Mouse (Mus musculus) hematopoietic multipotent progenitor cell, adult 10-12 weeks (in vitro differentiated cells): ENCODE results near the gene Baz1b. TPM values are rescaled to one million over a fixed set of nuclear protein-coding genes. Genes with fewer than 3 reads are reported as not detected.

ENCODE experiments used
- polyA plus RNA-seq: library from polyadenylated mRNA; stranded (reverse); fragments of >175 nt; gene quantifications from 2 replicates; pipeline ENCODE4 v1.2.3, GENCODE M21; 2012; ENCODE audit warnings: low replicate concordance

Baz1b gene
- polyA plus RNA-seq: 29.3 and 48.8 TPM in 2 replicates

DNA sequence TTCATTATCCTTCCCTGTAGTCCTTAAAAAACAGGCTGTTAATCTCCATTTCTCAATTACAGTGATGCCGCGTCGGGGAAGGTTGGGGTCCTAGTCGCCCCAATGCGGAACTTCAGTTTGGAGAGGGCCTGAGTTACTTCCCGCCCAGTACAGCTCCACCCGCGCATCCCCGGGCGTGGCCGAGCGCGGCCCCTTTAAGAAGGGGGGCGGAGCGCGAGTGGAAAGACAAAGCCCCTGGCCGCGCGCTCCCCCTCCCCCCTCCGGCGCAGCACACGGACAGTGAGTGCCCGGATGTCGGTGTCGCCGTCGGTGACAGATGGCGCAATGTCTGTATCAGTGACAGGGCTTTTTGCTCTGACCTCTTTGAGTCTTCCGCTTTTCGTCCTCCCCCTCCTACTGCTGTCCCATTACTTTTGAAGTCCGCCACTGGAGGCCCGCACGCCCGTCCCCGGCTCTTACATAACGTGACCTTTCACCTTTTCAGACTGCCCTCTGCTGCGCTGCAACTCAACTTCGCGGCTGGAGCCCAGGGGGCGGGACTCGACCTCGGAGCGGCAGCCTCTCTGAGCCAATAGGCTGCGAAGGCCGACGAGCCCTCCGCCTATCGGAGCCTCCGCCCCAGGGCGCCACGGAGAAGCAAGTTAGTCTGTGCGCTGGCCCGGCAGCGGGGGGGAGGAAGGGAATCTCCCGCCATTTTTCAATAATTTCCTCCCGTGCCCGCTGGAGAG lies at the start of gene Baz1b:
Gene Baz1b (plus strand): TSS at position 644 of the 728 bp plus-strand sequence.

DNA sequence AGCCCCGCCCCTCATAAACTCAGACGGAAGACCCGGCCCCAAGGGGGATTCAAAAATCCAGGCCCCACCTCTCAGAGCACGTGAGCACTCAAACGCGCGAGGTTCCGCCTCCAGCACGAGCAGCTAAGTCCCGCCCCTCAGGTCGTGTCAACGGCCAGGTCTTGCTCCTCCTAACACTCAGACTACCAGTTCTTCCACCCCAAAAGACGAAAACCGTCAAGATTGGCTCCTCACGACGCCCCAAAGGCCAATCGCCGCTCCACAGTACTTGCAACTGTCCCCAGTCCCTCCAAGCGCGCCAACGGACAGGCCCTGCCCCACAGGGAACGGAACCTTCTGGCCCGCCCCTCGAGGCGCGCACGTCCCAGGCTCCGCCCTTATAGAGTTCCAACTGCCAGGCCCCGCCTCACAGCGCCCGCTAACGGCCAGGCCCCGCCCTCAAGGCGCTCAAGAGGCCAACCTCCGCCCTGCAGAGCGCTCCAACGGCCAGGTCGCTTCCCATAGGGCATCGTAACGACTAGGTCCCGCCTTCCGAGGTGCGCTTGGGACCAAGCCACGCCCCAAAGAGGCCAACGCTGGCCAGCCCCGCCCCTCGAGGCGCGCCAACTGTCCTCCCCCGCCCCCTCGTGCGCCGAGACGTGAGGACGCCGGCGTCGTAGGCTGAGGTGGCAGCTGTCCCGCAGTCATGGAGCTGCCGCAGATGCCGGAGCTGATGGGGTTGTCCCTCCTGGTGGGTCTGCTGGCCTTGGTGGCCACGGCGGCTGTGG lies 37.8 kb upstream of the Baz1b start, which contains the start of gene Tbl2:
Gene Tbl2 (plus strand): TSS at position 605 of the 767 bp plus-strand sequence.

DNA sequence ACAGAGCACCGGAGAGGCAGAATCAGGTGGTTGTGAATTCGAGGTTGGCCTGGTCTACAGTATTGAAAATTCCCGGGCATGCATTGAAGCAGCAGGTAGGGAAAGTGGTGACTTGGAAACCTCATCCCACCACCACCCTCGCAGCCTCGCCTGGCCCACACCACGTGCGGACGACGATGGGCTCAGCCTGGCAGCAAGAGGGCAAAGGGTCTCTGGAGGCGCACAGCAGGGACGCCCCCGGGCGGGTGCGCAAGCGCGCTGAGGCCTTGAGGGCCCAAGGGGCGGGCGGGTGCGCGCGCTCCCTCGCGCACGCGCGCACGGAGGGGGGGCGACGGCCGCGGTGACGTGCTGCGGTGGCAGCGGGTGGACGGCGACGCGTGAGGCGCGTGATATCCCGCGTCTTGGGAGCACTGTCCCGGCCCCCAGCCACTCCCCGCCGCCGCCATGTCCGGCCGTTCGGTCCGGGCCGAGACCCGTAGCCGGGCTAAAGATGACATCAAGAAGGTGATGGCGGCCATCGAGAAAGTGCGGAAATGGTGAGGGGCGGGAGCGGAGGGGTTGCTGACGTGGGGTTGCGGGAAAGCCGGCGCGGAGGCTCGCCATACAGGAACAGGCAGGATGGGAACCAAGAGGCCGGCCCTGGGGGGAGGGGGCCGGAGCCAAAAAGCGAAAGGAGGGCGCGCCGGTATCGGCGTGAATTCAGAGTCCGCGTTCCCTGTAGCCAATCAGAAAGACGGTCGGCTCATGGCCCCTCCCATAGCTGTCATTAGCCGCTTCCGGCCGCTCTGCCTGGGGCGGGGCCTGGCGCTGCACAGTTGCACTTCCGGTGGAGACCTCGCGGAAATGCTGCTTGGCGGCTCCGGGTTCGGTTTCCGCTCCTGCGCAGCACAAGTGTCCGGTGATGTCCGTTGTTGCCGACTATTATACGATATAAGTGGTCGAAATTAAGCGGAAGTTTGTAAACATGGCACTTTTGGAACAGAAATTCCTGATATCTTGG lies 18.7 kb upstream of the Baz1b start, which contains the start of gene Bcl7b:
Gene Bcl7b (plus strand): TSS at position 221 of the 1,000 bp plus-strand sequence.

DNA sequence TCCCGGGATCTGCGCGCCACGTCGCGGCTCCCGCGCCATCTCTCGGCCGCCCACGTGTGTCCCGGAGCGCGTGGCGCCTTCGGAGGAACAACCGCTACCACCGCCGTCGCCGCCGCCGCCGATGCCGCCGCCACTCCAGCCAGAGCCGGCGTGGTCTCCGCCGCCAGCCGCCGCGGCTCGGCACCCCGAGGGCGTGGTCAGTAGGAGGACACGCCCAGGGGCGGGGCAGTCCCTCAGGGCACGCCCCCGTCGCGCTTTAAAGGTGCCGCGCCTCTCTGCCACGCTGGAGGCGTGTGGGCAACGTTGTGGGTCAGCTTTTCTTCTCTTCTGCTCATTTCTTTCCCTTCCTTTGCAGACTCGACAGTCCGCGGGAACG lies 64.0 kb downstream of the Baz1b start, which contains the start of gene Fzd9:
Gene Fzd9 (minus strand): TSS at position 152 of the 376 bp plus-strand sequence.

Other genes with a start within 250 kb of the Baz1b start
- gene Cldn4, start 240.3 kb upstream of the Baz1b start, polyA plus RNA-seq: 0.14 and 0.28 TPM in 2 replicates
- 0.28 TPM in 1 of 2 replicates, not detected in the other for gene Cldn3, start 201.1 kb upstream of the Baz1b start, polyA plus RNA-seq
- gene Abhd11, start 178.1 kb upstream of the Baz1b start, polyA plus RNA-seq: 30.3 and 38.4 TPM in 2 replicates
- 11.2 and 13.3 TPM in 2 replicates for gene Stx1a, start 163.8 kb upstream of the Baz1b start, polyA plus RNA-seq
- gene Dnajc30, start 123.1 kb upstream of the Baz1b start, polyA plus RNA-seq: 47.4 and 79.2 TPM in 2 replicates
- 79.7 and 101 TPM in 2 replicates for gene Bud23, start 122.3 kb upstream of the Baz1b start, polyA plus RNA-seq
- gene Vps37d, start 109.0 kb upstream of the Baz1b start, polyA plus RNA-seq: 0.68 and 2.2 TPM in 2 replicates
- gene Mlxipl, start 97.4 kb upstream of the Baz1b start, polyA plus RNA-seq: 0.27 and 0.42 TPM in 2 replicates
- gene Tbl2, start 37.6 kb upstream of the Baz1b start, polyA plus RNA-seq: 12.4 and 13.0 TPM in 2 replicates
- 75.1 and 83.6 TPM in 2 replicates for gene Bcl7b, start 19.0 kb upstream of the Baz1b start, polyA plus RNA-seq
- 0.45 and 0.48 TPM in 2 replicates for gene Fzd9, start 64.0 kb downstream of the Baz1b start, polyA plus RNA-seq
- not detected in 2 replicates for gene Fkbp6, start 162.8 kb downstream of the Baz1b start, polyA plus RNA-seq
- not detected in 2 replicates for gene Trim50, start 166.0 kb downstream of the Baz1b start, polyA plus RNA-seq
- gene Nsun5, start 182.7 kb downstream of the Baz1b start, polyA plus RNA-seq: 13.6 and 17.8 TPM in 2 replicates
- 84.1 and 88.5 TPM in 2 replicates for gene Pom121, start 207.3 kb downstream of the Baz1b start, polyA plus RNA-seq